ENCODE assay signal across 7 mouse cellular contexts in the genomic region with DNA sequence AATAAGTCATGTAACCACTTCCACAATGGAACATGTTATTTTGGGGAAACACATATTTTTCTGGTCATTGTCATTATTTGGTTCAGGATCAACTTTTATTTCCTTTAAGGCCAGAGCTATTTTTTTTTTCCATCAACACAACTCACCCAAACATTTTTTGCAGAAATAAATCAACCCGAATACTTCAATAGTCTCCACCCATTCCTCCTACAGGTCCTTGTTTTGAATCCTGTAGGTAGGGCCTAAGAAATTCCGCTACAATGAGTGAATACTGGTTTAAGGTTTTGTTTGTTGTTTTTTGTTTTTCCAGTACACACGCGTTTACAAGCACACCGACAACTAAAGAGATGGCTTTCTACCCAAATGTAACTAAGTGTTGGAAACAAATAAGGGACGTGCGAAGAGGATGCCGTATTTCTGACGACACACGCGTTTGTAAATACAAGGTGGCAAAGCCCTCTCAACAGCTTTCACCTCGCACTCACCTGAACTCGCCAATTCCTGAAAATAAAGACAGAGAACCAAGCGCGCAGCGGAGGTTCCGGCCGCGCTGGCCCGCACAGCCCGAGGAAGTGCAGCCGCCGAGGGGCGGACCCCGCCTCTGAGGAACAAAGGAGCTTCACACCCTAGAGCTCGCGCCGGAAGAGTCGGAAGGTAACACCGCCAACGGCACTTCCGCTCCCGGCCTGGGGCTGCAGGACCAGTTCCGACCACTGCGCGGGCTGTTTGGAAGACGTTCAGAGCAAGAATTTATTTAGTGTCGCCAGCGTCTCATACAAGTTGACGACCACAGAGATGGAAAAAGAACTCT. TPM values are rescaled to one million over a fixed set of nuclear protein-coding genes. Genes with fewer than 3 reads are reported as not detected.
A peak's percentile ranks its signal among the peaks of the same experiment; 100 is the strongest.
DNase-seq lines count a peak whose midpoint lies in the region; ATAC-seq lines count a peak whose summit lies in the region.

Gene Zfp560 (minus strand): TSS at position 646 of the 811 bp plus-strand sequence.

- no peaks in the 10 kb centered on the region for H3K9me3 ChIP-seq in embryonic facial prominence, embryonic 11.5 days (replicated peaks; ENCODE audit: control insufficient read depth, low read length)
- H3K9me3 ChIP-seq in limb, embryonic 10.5 days (replicated peaks): 0 out of 2 replicates have a peak, but pooled peaks cover 3% of the 10 kb centered on the region
- 0 out of 2 replicates have a peak, but pooled peaks cover 7% of the 10 kb centered on the region for H3K9me3 ChIP-seq in midbrain, embryonic 13.5 days

- H3K9ac ChIP-seq in embryonic facial prominence, embryonic 11.5 days (replicated peaks; ENCODE audit: low read length): peak within 1 kb of the TSS; percentile 75
- peak within 1 kb of the TSS; percentile 75 for H3K9ac ChIP-seq in midbrain, embryonic 13.5 days (replicated peaks)

- ATAC-seq in embryonic facial prominence, embryonic 11.5 days (replicated peaks; ENCODE audit: insufficient number of reproducible peaks, low FRiP score, low TSS enrichment, low read depth): peak; percentile 99
- peak; percentile 100 for ATAC-seq in granulocyte monocyte progenitor cell, adult 5-6 weeks (replicated peaks; ENCODE audit: poor library complexity, severe bottlenecking)
- peak; percentile 99 for ATAC-seq in midbrain, embryonic 13.5 days

- H3K27ac ChIP-seq in embryonic facial prominence, embryonic 11.5 days (replicated peaks; ENCODE audit: low read depth, low read length): 0 out of 2 replicates have a peak within 1 kb of the TSS, but pooled peaks have one; percentile 20
- peak within 1 kb of the TSS; percentile 84 for H3K27ac ChIP-seq in limb, embryonic 10.5 days
- H3K27ac ChIP-seq in midbrain, embryonic 13.5 days: peak within 1 kb of the TSS; percentile 73

- no peaks in the 10 kb centered on the region for H3K4me1 ChIP-seq in embryonic facial prominence, embryonic 11.5 days (ENCODE audit: control insufficient read depth, insufficient read depth, low read length)
- peaks cover 12% of the 10 kb centered on the region for H3K4me1 ChIP-seq in limb, embryonic 10.5 days
- H3K4me1 ChIP-seq in midbrain, embryonic 13.5 days (replicated peaks): peaks cover 15% of the 10 kb centered on the region

- 2% methylated on average over 40 of the region's 40 CpGs for WGBS in embryonic facial prominence, embryonic 11.5 days
- WGBS in limb, embryonic 10.5 days: 7% methylated on average over 40 of the region's 40 CpGs
- 3% methylated on average over 40 of the region's 40 CpGs for WGBS in midbrain, embryonic 13.5 days

- peak within 1 kb of the TSS; percentile 52 for H3K4me3 ChIP-seq in embryonic facial prominence, embryonic 11.5 days (ENCODE audit: low read depth, low read length)
- H3K4me3 ChIP-seq in limb, embryonic 10.5 days: peak within 1 kb of the TSS; percentile 64
- H3K4me3 ChIP-seq in midbrain, embryonic 13.5 days (replicated peaks): peak within 1 kb of the TSS; percentile 65

- peak within 1 kb of the TSS; percentile 74 for H3K4me2 ChIP-seq in embryonic facial prominence, embryonic 11.5 days (ENCODE audit: low read depth, low read length)
- peak within 1 kb of the TSS; percentile 67 for H3K4me2 ChIP-seq in midbrain, embryonic 13.5 days (replicated peaks)

- no peaks in the 10 kb centered on the region for H3K36me3 ChIP-seq in embryonic facial prominence, embryonic 11.5 days (replicated peaks; ENCODE audit: control insufficient read depth, insufficient read depth, low read depth, low read length)
- no peaks in the 10 kb centered on the region for H3K36me3 ChIP-seq in limb, embryonic 10.5 days
- no peaks in the 10 kb centered on the region for H3K36me3 ChIP-seq in midbrain, embryonic 13.5 days

- peak; percentile 95 for DNase-seq in adrenal gland, postnatal 14 days
- peak; percentile 95 for DNase-seq in embryonic facial prominence, embryonic 11.5 days (ENCODE audit: low spot score)
- peak; percentile 69 for DNase-seq in kidney, adult 11 months
- peak; percentile 98 for DNase-seq in limb, embryonic 10.5 days (ENCODE audit: low spot score)
- peak; percentile 85 for DNase-seq in spleen, adult 12 weeks (ENCODE audit: low spot score)

- H3K27me3 ChIP-seq in embryonic facial prominence, embryonic 11.5 days (ENCODE audit: control insufficient read depth, insufficient read depth, low read length): no peaks in the 10 kb centered on the region
- H3K27me3 ChIP-seq in limb, embryonic 10.5 days (ENCODE audit: low read depth, poor library complexity, severe bottlenecking): no peaks in the 10 kb centered on the region
- no peaks in the 10 kb centered on the region for H3K27me3 ChIP-seq in midbrain, embryonic 13.5 days

RNA-seq across cellular contexts. Expression of gene Zfp560, which starts in this region (rescaled TPM):
- total RNA-seq in adrenal gland, postnatal 14 days (2021): 6.9 and 9.6 TPM in 2 replicates
- polyA plus RNA-seq in embryonic facial prominence, embryonic 11.5 days (2014; fragmentation: Nextera tagmentation; extraction: Ambion mirVana): 36.9 and 37.1 TPM in 2 replicates
- 20.4 and 25.0 TPM in 2 replicates for total RNA-seq in granulocyte monocyte progenitor cell, adult 5-6 weeks (2014; fragmentation: Nextera tagmentation)
- 5.6 and 8.1 TPM in 2 replicates for total RNA-seq in granulocyte monocyte progenitor cell, adult 5-6 weeks (2017)
- 27.8 and 29.5 TPM in 2 replicates for polyA plus RNA-seq in limb, embryonic 10.5 days (2016; fragmentation: Nextera tagmentation; extraction: Ambion mirVana)
- 41.5 and 45.4 TPM in 2 replicates for polyA plus RNA-seq in midbrain, embryonic 13.5 days (2015; fragmentation: Nextera tagmentation; extraction: Ambion mirVana)

Comparison
In these comparisons a context has a peak if more than half of its experiments do, and no peak if none do; other contexts are left out.
1. Peak in every context shown above with its lines: DNase-seq, ATAC-seq, H3K4me3 ChIP-seq and H3K27ac ChIP-seq.
2. H3K27ac ChIP-seq: peak in every context shown above with its lines; median percentile 84 in limb, embryonic 10.5 days; 73 in midbrain, embryonic 13.5 days; 20 in embryonic facial prominence, embryonic 11.5 days.